In the genomic region with DNA sequence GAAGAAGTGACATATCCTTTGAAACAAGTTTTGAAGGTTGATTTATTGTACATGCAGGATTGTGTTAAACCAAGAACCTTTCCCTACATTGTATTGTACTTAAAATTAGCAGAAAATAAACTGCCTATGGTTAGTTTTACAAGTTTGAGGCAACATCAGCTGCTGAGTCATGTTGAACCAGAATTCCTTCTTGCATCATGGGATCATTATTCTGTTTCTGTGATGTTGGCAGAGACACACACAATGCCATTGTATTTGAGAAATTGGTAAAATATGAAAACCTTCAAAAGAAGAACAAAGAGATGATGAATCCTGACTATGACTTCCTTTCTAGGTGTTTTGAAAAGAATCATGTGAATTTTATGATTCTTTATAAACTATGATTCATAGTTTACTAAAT, we compare ENCODE assay signal across 17 mouse cellular contexts.
"Had no signal": no experiment of that assay in that cellular context is flagged by ENCODE, and none has a peak within 500 bp of the region (broad histone marks: within the 10 kb centered on the region; RNA-seq: fewer than 3 reads in every experiment).

No protein-coding gene starts in this region.

- H3K27me3 ChIP-seq: midbrain, embryonic 12.5 days; neural tube, embryonic 13.5 days; neural tube, embryonic 15.5 days had no signal

- H3K27ac ChIP-seq: liver, embryonic 14.5 days; midbrain, embryonic 10.5 days; midbrain, embryonic 12.5 days; neural tube, embryonic 13.5 days; neural tube, embryonic 15.5 days had no signal

- H3K36me3 ChIP-seq: midbrain, embryonic 10.5 days; midbrain, embryonic 12.5 days; neural tube, embryonic 13.5 days; neural tube, embryonic 15.5 days had no signal

- H3K4me1 ChIP-seq: midbrain, embryonic 10.5 days; midbrain, embryonic 12.5 days; neural tube, embryonic 13.5 days; neural tube, embryonic 15.5 days had no signal

- H3K4me2 ChIP-seq: lung, embryonic 14.5 days; midbrain, embryonic 12.5 days; neural tube, embryonic 13.5 days; neural tube, embryonic 15.5 days had no signal

- H3K4me3 ChIP-seq: midbrain, embryonic 10.5 days; midbrain, embryonic 12.5 days; neural tube, embryonic 13.5 days; neural tube, embryonic 15.5 days had no signal

- ATAC-seq: midbrain, embryonic 16.5 days had no signal

- DNase-seq: lung, adult 18-20 months; lung, embryonic 14.5 days; lung, postnatal 10 days; lung, postnatal 4 days; midbrain, embryonic 14.5 days; right cerebral cortex, postnatal 25 days; right cerebral cortex, postnatal 4 days; spleen, adult 18-20 months; thymus, adult 18-20 months; thymus, postnatal 14 days; thymus, postnatal 36 days had no signal
